Mouse (Mus musculus): Measurements from ENCODE around the gene Resp18.

GRCm38 (mm10) chr1:75231664-75232152 lies 46.5 kb downstream of the Resp18 start, which contains the start of gene A630095N17Rik:
- TF ChIP-seq UBTF (IDR thresholded peaks at IDR 0.05; ENCODE audit: low read depth, low read length): no peak
- TF ChIP-seq CTCF (conservative IDR thresholded peaks at IDR 0.05 in 1 of 2, IDR thresholded peaks at IDR 0.05 in 1 of 2; ENCODE audit: low read depth in 2 of 2, low read length in 2 of 2): no peak
- TF ChIP-seq MAZ (IDR thresholded peaks at IDR 0.05; ENCODE audit: low read depth, low read length): no peak
- no peak for TF ChIP-seq EP300 (IDR thresholded peaks at IDR 0.05; ENCODE audit: low read length)
- no peak for TF ChIP-seq SMC3 (IDR thresholded peaks at IDR 0.05; ENCODE audit: low read depth, low read length)
- no peak for TF ChIP-seq TBP (conservative IDR thresholded peaks at IDR 0.05; ENCODE audit: low read depth, low read length)
- TF ChIP-seq HCFC1 (IDR thresholded peaks at IDR 0.05; ENCODE audit: low read depth, low read length): no peak
- TF ChIP-seq E2F4 (IDR thresholded peaks at IDR 0.05; ENCODE audit: insufficient replicate concordance, low read depth, low read length): no peak
- no peak for TF ChIP-seq POLR2A (IDR thresholded peaks at IDR 0.05; ENCODE audit: low read depth, low read length)
- no peak for TF ChIP-seq BHLHE40 (IDR thresholded peaks at IDR 0.05; ENCODE audit: low read depth, low read length)
- no peak for TF ChIP-seq NELFE (IDR thresholded peaks at IDR 0.05; ENCODE audit: low read depth, low read length)
- no peak for TF ChIP-seq ZNF384 (IDR thresholded peaks at IDR 0.05; ENCODE audit: low read depth, low read length)
- TF ChIP-seq POLR2AphosphoS2 (IDR thresholded peaks at IDR 0.05; ENCODE audit: low read depth, low read length): no peak

Data from CH12.LX (cell line).